ENCODE assay signal across 21 mouse cellular contexts in genomic region chr15:80303779-80304178, GRCm38 (mm10). TPM values are rescaled to one million over a fixed set of nuclear protein-coding genes. Genes with fewer than 3 reads are reported as not detected.
DNase-seq lines count a peak whose midpoint lies in the region; ATAC-seq and TF ChIP-seq lines count a peak whose summit lies in the region.
"Had no signal": no experiment of that assay in that cellular context is flagged by ENCODE, and none has a peak within 500 bp of the region (broad histone marks: within the 10 kb centered on the region; RNA-seq: fewer than 3 reads in every experiment).

No protein-coding gene starts in this region.

- peak; percentile 66 to 78 for DNase-seq in cerebellum, adult 2 months
- DNase-seq in cerebellum, adult 11 months = no peak
- DNase-seq in layer of hippocampus, adult 9-11 months = peak; percentile 32
- DNase-seq in layer of hippocampus, postnatal 10 days (ENCODE audit: low spot score in 2 of 2) = no peak
- DNase-seq in 3134 (ENCODE audit: extremely low read depth, insufficient read length, low spot score) = peak; percentile 62
- DNase-seq in cerebellum, adult 9-11 months = peak; percentile 60
- DNase-seq: adrenal gland, postnatal 10 days; gastrocnemius, adult 2 months; heart, adult 18-20 months; kidney, adult 18-20 months; kidney, postnatal 36 days; lung, embryonic 14.5 days; midbrain, embryonic 14.5 days; spleen, adult 18-20 months had no signal

- no peaks in the 10 kb centered on the region for H3K27me3 ChIP-seq in cerebellum, adult 2 months (ENCODE audit: control insufficient read depth, insufficient read depth, low read length)
- H3K27me3 ChIP-seq: hindbrain, embryonic 15.5 days; stomach, embryonic 15.5 days had no signal

- TF ChIP-seq CTCF in cerebellum, adult 2 months (IDR thresholded peaks at IDR 0.05; ENCODE audit: borderline replicate concordance, insufficient read depth, low read depth, low read length) = no peak

- 20% methylated on average over 14 of the region's 14 CpGs for WGBS in cerebellum, adult 2 months

- ATAC-seq in activated CD4-positive, CD25-positive, alpha-beta regulatory T cell, adult 4 months = no peak
- ATAC-seq: forebrain, embryonic 14.5 days had no signal

- H3K4me1 ChIP-seq in cerebellum, adult 2 months (ENCODE audit: control insufficient read depth, insufficient read depth, low read length) = peaks cover 45% of the 10 kb centered on the region
- H3K4me1 ChIP-seq: stomach, embryonic 15.5 days had no signal

- 0 out of 2 replicates have a peak overlapping the region, but pooled peaks have one; percentile 9 for H3K27ac ChIP-seq in cerebellum, adult 2 months (ENCODE audit: insufficient read depth, low read length)
- H3K27ac ChIP-seq: gastrocnemius, adult 2 months; hindbrain, embryonic 15.5 days; macrophage; stomach, embryonic 15.5 days had no signal

- no peak overlapping the region for H3K4me3 ChIP-seq in cerebellum, adult 2 months (replicated peaks; ENCODE audit: insufficient read depth, low read depth, low read length)
- H3K4me3 ChIP-seq: gastrocnemius, adult 2 months; hindbrain, embryonic 15.5 days; stomach, embryonic 15.5 days had no signal

- no peak for TF ChIP-seq POLR2A in cerebellum, adult 2 months (IDR thresholded peaks at IDR 0.05; ENCODE audit: borderline replicate concordance, insufficient read depth, low read length)

RNA-seq across cellular contexts. Expression of gene Cacna1i, which starts 16.7 kb away (rescaled TPM):
- 20.8 and 22.0 TPM in 2 replicates for polyA plus RNA-seq in cerebellum, adult 2 months (2012; rRNA removed)
- total RNA-seq in layer of hippocampus, postnatal 10 days (2021) = 10 to 100 TPM; 36.0 to 38.0 TPM
- polyA plus RNA-seq in activated CD4-positive, CD25-positive, alpha-beta regulatory T cell, adult 4 months (2017; shearing (Covaris generic)) = under 1 TPM; 0.09 to 0.11 TPM
- polyA plus RNA-seq: C2C12; heart, embryonic 16.5 days; lung, embryonic 14.5 days; macrophage had no signal

RNA-seq across cellular contexts. Expression of gene Rps19bp1, which starts 39.7 kb away (rescaled TPM):
- 34.3 and 38.6 TPM in 2 replicates for polyA plus RNA-seq in cerebellum, adult 2 months (2012; rRNA removed)
- 10 to 100 TPM; 39.9 to 42.2 TPM for total RNA-seq in layer of hippocampus, postnatal 10 days (2021)
- 10 to 100 TPM; 18.9 to 21.6 TPM for polyA plus RNA-seq in activated CD4-positive, CD25-positive, alpha-beta regulatory T cell, adult 4 months (2017; shearing (Covaris generic))

RNA-seq across cellular contexts. Expression of gene Atf4, which starts 48.8 kb away (rescaled TPM):
- 216 and 242 TPM in 2 replicates for polyA plus RNA-seq in cerebellum, adult 2 months (2012; rRNA removed)
- 100 to 1,000 TPM; 102 to 108 TPM for total RNA-seq in layer of hippocampus, postnatal 10 days (2021)
- 10 to 100 TPM; 74.4 to 88.7 TPM for polyA plus RNA-seq in activated CD4-positive, CD25-positive, alpha-beta regulatory T cell, adult 4 months (2017; shearing (Covaris generic))

Comparison
In these comparisons a context has a peak if more than half of its experiments do, and no peak if none do; other contexts are left out.
1. DNase-seq: peak in cerebellum, adult 2 months (2 of 2), layer of hippocampus, adult 9-11 months (single experiment), 3134 (single experiment) and cerebellum, adult 9-11 months (single experiment); none in cerebellum, adult 11 months (single experiment) and layer of hippocampus, postnatal 10 days (0 of 2).
2. RNA of gene Cacna1i, which starts 16.7 kb away (polyA plus RNA-seq): 20.8 to 22.0 TPM in cerebellum, adult 2 months; 0.09 to 0.11 TPM in activated CD4-positive, CD25-positive, alpha-beta regulatory T cell, adult 4 months; every median in the first group is over 10 times any median in the second.